16 mouse cellular contexts compared by ENCODE assay signal in the genomic region with DNA sequence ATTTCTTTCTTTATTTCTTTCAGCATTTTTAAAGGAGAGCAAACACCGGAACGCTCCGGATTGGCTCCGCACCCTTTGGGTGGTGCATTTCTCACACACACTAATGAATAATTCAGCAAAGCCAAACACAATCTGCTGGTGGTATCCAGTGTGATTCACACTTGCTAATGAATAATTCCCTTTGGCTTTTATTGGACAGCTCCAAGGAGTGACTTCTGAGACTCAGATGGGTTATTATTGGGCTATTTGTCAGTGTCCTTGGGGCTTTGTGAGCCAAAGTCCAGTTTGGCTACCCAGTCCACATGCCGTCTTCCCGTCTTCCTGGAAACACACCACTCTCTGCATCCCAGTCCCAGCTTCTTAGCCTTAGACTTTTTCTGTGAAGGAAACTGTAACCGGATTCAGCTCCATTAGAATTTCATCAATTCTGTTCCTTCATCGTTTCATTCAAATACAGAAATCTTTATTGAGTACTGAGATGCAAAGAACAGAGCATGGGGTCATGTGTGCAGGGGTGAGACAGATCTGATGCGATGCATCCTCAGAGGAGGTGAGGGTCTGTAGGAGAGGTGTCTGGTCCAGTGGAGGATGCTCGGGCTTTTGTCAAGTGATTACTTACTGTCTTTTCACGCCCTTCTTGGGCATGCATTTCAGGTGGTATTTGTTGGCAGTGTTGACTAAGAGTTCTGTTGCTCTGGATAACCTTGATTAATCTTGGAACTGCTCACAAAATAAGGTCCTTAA. TPM values are rescaled to one million over a fixed set of nuclear protein-coding genes. Genes with fewer than 3 reads are reported as not detected.
DNase-seq lines count a peak whose midpoint lies in the region; ATAC-seq and TF ChIP-seq lines count a peak whose summit lies in the region.
"Had no signal": no experiment of that assay in that cellular context is flagged by ENCODE, and none has a peak within 500 bp of the region (broad histone marks: within the 10 kb centered on the region; RNA-seq: fewer than 3 reads in every experiment).

No protein-coding gene starts in this region.

- DNase-seq in layer of hippocampus, adult 2 months (ENCODE audit: low spot score in 2 of 2) = no peak
- no peak for DNase-seq in layer of hippocampus, adult 9-11 months
- no peak for DNase-seq in adrenal gland, adult 8-10 months
- no peak for DNase-seq in c-Kit-positive CD71-positive TER-119-positive erythroid progenitor cells, embryonic 14.5 days (ENCODE audit: low spot score)
- DNase-seq in frontal cortex, adult 2 months (ENCODE audit: extremely low spot score in 1 of 2, low spot score in 1 of 2) = no peak
- DNase-seq: adrenal gland, postnatal 14 days; cerebellum, adult 9-11 months; heart, adult 2 months; liver; lung, adult 2 months; right cerebral cortex, postnatal 14 days; thymus, postnatal 4 days had no signal

- no peak for TF ChIP-seq CTCF in layer of hippocampus, adult 2 months (conservative IDR thresholded peaks at IDR 0.05)

- 55% methylated on average over 11 of the region's 11 CpGs for WGBS in hindbrain, embryonic 12.5 days
- WGBS in midbrain, embryonic 13.5 days = 43% methylated on average over 11 of the region's 11 CpGs

- ATAC-seq in hindbrain, embryonic 12.5 days (ENCODE audit: low FRiP score) = peak; percentile 80
- ATAC-seq in midbrain, embryonic 13.5 days = peak; percentile 70
- ATAC-seq: intestine, embryonic 16.5 days had no signal

- H3K4me3 ChIP-seq in layer of hippocampus, adult 2 months = peak overlapping the region; percentile 28
- no peak overlapping the region for H3K4me3 ChIP-seq in hindbrain, embryonic 12.5 days
- no peak overlapping the region for H3K4me3 ChIP-seq in midbrain, embryonic 13.5 days (replicated peaks)
- H3K4me3 ChIP-seq: heart, adult 2 months had no signal

- H3K9me3 ChIP-seq in hindbrain, embryonic 12.5 days (replicated peaks) = no peaks in the 10 kb centered on the region
- H3K9me3 ChIP-seq in midbrain, embryonic 13.5 days = no peaks in the 10 kb centered on the region

- H3K36me3 ChIP-seq in hindbrain, embryonic 12.5 days = no peaks in the 10 kb centered on the region
- no peaks in the 10 kb centered on the region for H3K36me3 ChIP-seq in midbrain, embryonic 13.5 days

- no peaks in the 10 kb centered on the region for H3K27me3 ChIP-seq in hindbrain, embryonic 12.5 days
- H3K27me3 ChIP-seq in midbrain, embryonic 13.5 days = peaks cover 5% of the 10 kb centered on the region; the same call in 1 of the 2 replicates

- no peak overlapping the region for H3K9ac ChIP-seq in hindbrain, embryonic 12.5 days
- H3K9ac ChIP-seq in midbrain, embryonic 13.5 days (replicated peaks) = no peak overlapping the region

- peak overlapping the region; percentile 46 for H3K27ac ChIP-seq in layer of hippocampus, adult 2 months
- H3K27ac ChIP-seq in hindbrain, embryonic 12.5 days = peak overlapping the region; percentile 79
- H3K27ac ChIP-seq in midbrain, embryonic 13.5 days = peak overlapping the region; percentile 69
- H3K27ac ChIP-seq: heart, adult 2 months; kidney, postnatal 0 days had no signal

- H3K4me1 ChIP-seq in hindbrain, embryonic 12.5 days = peaks cover 28% of the 10 kb centered on the region
- H3K4me1 ChIP-seq in midbrain, embryonic 13.5 days (replicated peaks) = peaks cover 40% of the 10 kb centered on the region

- H3K4me2 ChIP-seq in hindbrain, embryonic 12.5 days (replicated peaks) = peak overlapping the region; percentile 32
- peak overlapping the region; percentile 36 for H3K4me2 ChIP-seq in midbrain, embryonic 13.5 days (replicated peaks)

RNA-seq across cellular contexts. Expression of a gene that starts 42.8 kb away (rescaled TPM):
- total RNA-seq in layer of hippocampus, adult 2 months (2021) = 100 to 1,000 TPM; 146 to 151 TPM
- polyA plus RNA-seq in hindbrain, embryonic 12.5 days (2016; fragmentation: Nextera tagmentation; extraction: Ambion mirVana) = 116 and 119 TPM in 2 replicates
- polyA plus RNA-seq in midbrain, embryonic 13.5 days (2015; fragmentation: Nextera tagmentation; extraction: Ambion mirVana) = 128 and 131 TPM in 2 replicates
- 100 to 1,000 TPM in 1 of 4 experiments, 10 to 100 TPM in 3; 73.8 to 102 (median 86.6) TPM for total RNA-seq in adrenal gland, adult 8-10 months (2022)
- polyA plus RNA-seq in frontal cortex, adult 2 months (2012; rRNA removed) = 104 and 112 TPM in 2 replicates

RNA-seq across cellular contexts. Expression of a gene that starts 43.1 kb away (rescaled TPM):
- 10 to 100 TPM; 21.6 to 25.4 TPM for total RNA-seq in layer of hippocampus, adult 2 months (2021)
- polyA plus RNA-seq in hindbrain, embryonic 12.5 days (2016; fragmentation: Nextera tagmentation; extraction: Ambion mirVana) = 15.3 and 15.5 TPM in 2 replicates
- 14.0 TPM in 2 replicates for polyA plus RNA-seq in midbrain, embryonic 13.5 days (2015; fragmentation: Nextera tagmentation; extraction: Ambion mirVana)
- 10 to 100 TPM in 2 of 4 experiments, 1 to 10 TPM in 2; 4.8 to 14.5 (median 10.4) TPM for total RNA-seq in adrenal gland, adult 8-10 months (2022)
- polyA plus RNA-seq in frontal cortex, adult 2 months (2012; rRNA removed) = 7.2 and 8.9 TPM in 2 replicates
